Mouse (Mus musculus): ENCODE measurements at regions not wholly inside any gene's neighbourhood (a gene's known extent, or its start where the extent isn't known, plus 50 kb on each side); places are given as distances from the start of the nearest gene placed in this dataset.

- no peak for DNase-seq (ENCODE audit: low spot score in 2 of 2)
Observed at GRCm38 (mm10) chr7:117878903-117879302, 237.1 kb downstream of the Rps15a start.

GRCm38 (mm10) chr7:117875241-117875640, 240.7 kb downstream of the Rps15a start:
- no peak for DNase-seq (ENCODE audit: low spot score in 2 of 2)

DNA sequence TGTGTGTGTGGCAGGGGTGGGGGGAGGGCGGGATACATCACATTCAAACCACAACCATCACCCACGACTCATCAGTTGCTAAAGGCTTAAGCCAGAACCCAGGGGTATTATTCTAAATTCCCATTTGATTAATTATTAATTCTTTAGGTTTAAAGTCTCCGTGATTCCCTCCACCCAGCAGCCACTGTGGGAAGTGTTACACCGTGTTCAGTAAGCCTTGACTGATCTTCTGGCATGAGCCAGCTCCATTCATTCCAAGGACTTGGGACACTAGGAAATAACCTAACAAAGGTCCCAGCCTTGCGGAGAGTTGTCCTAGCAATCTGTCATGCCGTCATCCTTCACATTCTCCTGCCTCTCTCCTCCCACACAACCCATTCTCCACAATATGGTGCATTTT, 256.6 kb downstream of the Rps15a start:
- DNase-seq (ENCODE audit: low spot score in 2 of 2) = no peak

DNA sequence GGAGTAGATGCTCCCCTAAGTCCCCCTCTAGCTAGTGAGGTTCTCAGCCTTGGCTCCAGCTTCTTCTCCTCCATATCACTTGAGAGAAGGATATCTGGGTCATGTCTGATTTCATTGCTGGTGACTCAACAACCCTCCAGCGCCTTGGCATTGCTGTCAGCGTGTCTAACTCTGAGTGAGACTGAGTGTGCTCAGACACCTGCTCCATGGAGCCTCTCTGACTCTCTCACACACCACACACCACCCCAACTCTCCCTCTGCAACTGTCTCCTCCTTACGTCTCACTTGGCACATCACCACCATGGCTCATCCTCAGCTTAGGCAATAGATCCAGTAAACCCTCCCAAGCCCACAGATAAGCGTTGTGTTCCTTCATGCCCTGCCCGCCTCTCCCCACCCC, 260.0 kb downstream of the Rps15a start:
- no peak for DNase-seq (ENCODE audit: low spot score in 2 of 2)

DNA sequence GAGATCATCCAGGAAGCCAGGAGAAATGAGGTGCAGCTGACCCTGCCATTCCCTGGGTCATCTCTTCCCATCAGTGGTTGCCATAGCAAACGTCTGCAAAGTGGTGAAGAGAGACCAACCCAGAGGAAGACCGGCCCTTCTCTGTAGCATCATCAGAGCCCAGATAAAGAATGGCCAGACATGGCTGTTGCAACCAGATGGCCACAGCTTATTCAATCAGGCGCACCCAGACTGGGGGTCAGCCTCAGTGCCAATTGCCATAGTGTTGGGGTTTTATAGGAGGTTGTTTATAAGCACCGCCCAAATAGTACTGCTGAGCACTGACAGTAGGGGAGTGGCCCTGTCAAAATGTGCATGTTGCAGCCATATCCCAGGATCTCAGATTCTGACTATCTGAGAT, 262.3 kb downstream of the Rps15a start:
- no peak for DNase-seq (ENCODE audit: low spot score in 2 of 2)

GRCm38 (mm10) chr7:117852866-117853265, 263.1 kb downstream of the Rps15a start:
- DNase-seq (ENCODE audit: low spot score in 2 of 2) = no peak

DNA sequence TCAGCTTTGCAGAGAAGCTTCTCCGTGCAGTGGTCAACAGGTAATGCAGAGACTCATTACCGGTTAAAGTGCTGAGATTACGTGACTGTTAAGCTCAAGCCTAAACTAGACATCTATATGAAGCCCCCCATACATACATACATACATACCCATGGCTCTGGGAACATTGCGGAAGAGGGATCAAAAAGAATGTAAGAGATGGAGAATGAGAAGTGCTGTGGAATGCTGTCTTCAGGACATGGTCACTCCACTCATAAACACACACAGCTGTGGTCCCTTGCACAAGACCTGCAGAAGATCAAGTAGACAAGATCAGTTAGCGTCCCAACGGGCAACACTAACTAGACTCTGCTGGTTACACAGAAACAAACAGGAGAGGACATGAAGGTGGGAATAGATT, 265.2 kb downstream of the Rps15a start:
- no peak for DNase-seq (ENCODE audit: low spot score in 2 of 2)

- no peak for DNase-seq (ENCODE audit: low spot score in 2 of 2)
Observed at GRCm38 (mm10) chr7:117846041-117846440, 269.9 kb downstream of the Rps15a start.

DNA sequence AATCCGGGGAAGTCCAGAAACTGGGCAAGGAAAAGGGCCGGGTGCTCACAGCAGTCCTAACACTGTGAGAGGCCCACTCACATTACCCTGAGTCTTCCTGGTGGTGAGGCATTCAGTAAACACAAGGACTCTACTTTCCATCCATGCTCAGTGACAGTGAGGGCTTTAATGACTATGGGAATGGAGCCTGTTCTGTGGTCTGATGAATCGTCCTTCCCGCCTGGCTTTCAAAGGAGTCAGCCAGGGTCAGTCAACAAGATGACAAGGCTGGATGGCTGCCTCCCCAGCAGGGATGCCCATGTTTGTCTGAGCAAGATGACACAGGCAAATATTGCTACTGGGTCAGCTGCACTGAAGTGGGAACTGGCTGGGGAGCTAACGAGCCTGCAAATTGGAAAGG, 273.2 kb downstream of the Rps15a start:
- no peak for DNase-seq (ENCODE audit: low spot score in 2 of 2)

GRCm38 (mm10) chr7:117795035-117795434, 321.0 kb downstream of the Rps15a start:
- no peak for DNase-seq (ENCODE audit: low spot score in 2 of 2)

DNA sequence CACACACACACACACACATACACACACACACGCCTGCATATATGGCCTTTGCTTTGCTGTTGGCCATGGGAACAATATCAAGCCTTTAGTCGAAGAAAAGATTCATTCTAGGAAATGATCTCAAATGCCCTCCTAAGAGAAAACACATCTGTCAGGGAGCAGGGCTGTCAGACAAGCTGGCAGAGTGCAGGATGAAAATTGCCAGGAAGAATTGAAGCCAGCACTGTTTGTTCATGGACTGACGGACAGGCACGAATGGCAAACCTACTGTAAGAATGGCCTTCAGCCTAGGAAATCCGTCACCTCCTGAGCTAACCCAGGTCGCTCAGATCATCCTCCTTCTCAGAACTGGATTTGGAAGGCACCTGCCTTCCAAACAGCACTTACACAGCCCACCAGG, 322.0 kb downstream of the Rps15a start:
- no peak for DNase-seq (ENCODE audit: low spot score in 2 of 2)

GRCm38 (mm10) chr7:117792456-117792855, 323.5 kb downstream of the Rps15a start:
- DNase-seq (ENCODE audit: low spot score in 2 of 2) = no peak

DNA sequence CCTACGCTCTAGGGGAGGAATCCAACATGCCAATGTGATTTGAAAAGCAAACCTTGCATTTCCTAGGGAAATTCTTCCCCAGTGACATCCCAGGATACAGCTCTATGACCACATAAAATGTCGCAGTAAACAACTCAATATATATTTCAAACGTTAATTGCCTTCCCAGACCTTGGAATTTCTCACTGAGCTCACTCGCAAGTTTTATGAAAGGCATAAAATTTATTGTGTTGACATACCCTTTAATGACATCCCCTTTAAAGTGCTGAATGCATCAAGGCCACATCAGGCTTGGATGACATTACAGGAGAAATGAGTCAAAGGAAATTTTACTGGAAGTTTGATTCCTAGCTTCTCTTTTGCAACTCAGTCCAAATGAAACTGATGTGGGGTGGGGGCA, 337.0 kb downstream of the Rps15a start:
- no peak for DNase-seq (ENCODE audit: low spot score in 2 of 2)

GRCm38 (mm10) chr7:117777921-117778320, 338.1 kb downstream of the Rps15a start:
- no peak for DNase-seq (ENCODE audit: low spot score in 2 of 2)

GRCm38 (mm10) chr7:117771836-117772235, 344.2 kb downstream of the Rps15a start:
- DNase-seq (ENCODE audit: low spot score in 2 of 2) = no peak

- DNase-seq (ENCODE audit: low spot score in 2 of 2) = no peak
Observed at GRCm38 (mm10) chr7:117759506-117759905, 356.5 kb downstream of the Rps15a start.

DNA sequence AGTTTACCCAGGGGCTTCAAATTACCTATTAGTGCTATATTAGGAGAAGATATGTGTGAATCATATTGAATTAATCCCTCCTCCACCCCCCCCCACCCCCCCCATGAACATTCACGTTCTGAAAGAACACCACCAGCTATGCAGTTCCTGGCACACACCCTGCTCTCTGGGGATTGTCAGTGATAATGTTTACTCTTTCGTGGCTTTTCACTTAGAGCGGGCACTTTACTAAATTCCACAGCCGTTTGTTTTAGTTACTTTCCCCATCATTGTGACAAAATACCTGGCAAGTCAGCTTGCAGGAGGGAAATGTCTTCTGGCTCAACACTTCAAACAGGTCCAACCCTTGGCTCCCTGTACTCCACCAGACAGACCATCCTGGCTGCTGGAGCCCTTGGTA, 359.0 kb downstream of the Rps15a start:
- DNase-seq (ENCODE audit: low spot score in 2 of 2) = no peak

- DNase-seq (ENCODE audit: low spot score in 2 of 2) = no peak
Observed at GRCm38 (mm10) chr7:117755830-117756229, 360.2 kb downstream of the Rps15a start.

- no peak for DNase-seq (ENCODE audit: low spot score in 2 of 2)
Observed at GRCm38 (mm10) chr7:117753296-117753695, 362.7 kb downstream of the Rps15a start.

DNA sequence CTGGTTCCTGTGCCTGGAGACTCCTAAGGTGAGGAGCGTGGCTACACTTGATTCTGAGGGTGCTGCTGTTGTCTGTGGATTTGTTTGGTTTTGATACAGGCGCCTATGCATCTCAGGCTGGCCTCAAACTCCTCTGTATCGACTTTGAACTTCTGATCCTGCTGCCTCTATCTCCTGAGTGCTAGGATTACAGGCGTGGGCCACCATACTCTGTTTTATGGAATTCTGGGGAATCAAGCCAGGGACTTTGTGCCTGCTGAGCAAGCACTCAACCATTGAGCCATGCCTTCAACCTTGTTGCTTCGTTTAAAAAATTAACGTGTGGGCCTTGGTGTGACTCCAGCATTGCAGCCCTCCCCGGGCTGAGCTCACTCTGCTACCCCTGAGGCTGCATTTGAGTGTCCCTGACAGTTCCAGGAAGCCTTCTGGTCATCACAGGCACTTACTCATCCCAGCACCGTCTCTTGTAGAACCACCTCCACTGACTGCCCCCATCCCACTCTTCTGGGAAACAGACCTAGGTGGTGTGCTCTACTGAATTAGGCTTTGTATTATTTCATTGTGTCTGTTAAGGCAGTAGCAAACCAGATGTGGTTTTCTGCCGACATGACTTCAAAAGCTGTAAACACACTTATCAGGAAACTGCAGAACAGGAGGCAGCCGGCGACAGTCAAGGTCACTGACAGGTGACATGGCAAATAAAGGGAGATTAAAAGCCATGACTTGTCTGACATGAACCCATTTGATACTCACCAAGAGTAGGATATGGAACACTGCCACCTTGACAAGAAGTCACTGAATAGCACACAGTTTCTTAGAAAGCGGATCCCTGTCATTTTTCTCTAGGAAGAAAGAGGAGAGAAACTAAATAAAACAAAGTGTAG, 363.4 kb downstream of the Rps15a start:
- no peak for DNase-seq (ENCODE audit: low spot score in 2 of 2)

- DNase-seq (ENCODE audit: low spot score in 2 of 2) = no peak
Observed at GRCm38 (mm10) chr7:117747991-117748390, 367.2 kb downstream of the Xylt1 start.

DNA sequence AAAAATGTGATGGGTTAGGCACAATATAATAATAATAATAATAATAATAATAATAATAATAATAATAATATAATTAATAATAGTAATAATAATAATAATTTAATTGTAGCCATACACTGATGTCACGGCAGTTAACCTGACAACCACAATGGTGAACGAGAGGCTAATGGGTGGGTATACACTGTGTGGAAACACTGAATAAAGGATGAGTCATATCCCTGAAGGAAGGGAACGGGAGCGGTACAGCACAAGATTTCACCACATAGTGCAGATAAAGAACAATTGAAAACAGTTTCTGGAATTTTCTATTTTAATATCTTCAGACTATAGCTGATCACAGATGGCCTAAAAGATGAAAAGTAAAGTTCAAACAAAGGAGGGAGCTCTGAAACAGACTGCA, 365.6 kb downstream of the Xylt1 start:
- DNase-seq (ENCODE audit: low spot score in 2 of 2) = no peak

DNA sequence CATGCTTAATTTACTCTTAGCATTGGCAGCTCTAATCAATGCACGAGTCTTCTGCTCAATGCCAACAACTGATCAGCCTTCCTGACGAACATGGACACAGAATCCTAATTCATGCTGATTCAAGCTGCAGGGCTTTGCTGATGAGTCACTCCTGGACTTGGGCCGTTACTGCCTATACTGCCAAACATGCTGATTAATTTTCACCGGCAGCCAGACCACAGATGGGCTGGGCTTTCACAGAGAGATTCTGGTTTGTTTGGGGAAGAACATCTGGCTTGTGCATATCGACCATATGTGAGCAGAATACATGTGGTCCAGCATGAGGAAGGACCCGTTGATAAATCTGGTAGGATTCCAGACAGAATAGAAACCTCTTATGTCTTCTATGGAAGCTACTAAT, 358.9 kb downstream of the Xylt1 start:
- DNase-seq (ENCODE audit: low spot score in 2 of 2) = no peak

DNA sequence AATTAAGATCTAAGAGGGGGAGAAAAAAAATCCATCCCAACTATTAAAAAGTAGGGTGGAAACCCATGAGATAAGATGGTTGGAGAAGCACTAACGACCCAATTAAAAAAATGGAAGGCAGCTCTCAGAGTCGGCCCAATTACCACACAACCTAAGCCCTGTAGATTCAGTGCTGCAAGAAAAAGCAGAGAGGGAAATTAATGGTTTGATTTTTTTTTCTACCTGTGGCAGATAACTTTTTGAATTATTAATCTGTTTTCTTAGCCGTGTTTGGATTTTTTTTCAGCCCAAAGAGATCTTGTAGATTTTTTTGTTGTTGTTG, 354.9 kb downstream of the Xylt1 start:
- no peak for DNase-seq (ENCODE audit: low spot score in 2 of 2)

Data from spleen, postnatal 14 days (tissue).